Mouse (Mus musculus) myocyte (in vitro differentiated cells): Measurements from ENCODE around the gene Kif24.

Experiments used
- CEBPB ChIP-seq: IDR thresholded peaks from 2 replicates; pipeline ENCODE4 v1.6.1; 2011; ENCODE audit warnings: mild to moderate bottlenecking, moderate library complexity; ENCODE audit not compliant: poor library complexity, insufficient read depth, severe bottlenecking
- MAX ChIP-seq: IDR thresholded peaks from one replicate; pipeline ENCODE4 v1.6.1; 2011; ENCODE audit warnings: low read depth, mild to moderate bottlenecking, control low read depth
- MYOD1 ChIP-seq, 3 experiments: IDR thresholded peaks; one replicate each; pipeline ENCODE4 v1.6.1; 2011; ENCODE audit warnings: control low read depth in 2 of 3, low read depth in 2 of 3, mild to moderate bottlenecking in 2 of 3, moderate library complexity in 1 of 3; ENCODE audit not compliant: insufficient read length in 2 of 3, control insufficient read depth in 1 of 3
- POLR2A ChIP-seq: IDR thresholded peaks from one replicate; pipeline ENCODE4 v1.6.1; 2011; ENCODE audit warnings: low read depth, mild to moderate bottlenecking, control low read depth, moderate library complexity; ENCODE audit not compliant: insufficient read length
- POLR2AphosphoS2 ChIP-seq: IDR thresholded peaks from one replicate; pipeline ENCODE4 v1.6.1; 2011; ENCODE audit warnings: low read depth, control low read depth; ENCODE audit not compliant: insufficient read length
- REST ChIP-seq: IDR thresholded peaks from one replicate; pipeline ENCODE4 v1.6.1; 2011; ENCODE audit warnings: mild to moderate bottlenecking, control low read depth, moderate library complexity; ENCODE audit not compliant: insufficient read depth, insufficient read length
- SRF ChIP-seq: IDR thresholded peaks from one replicate; pipeline ENCODE4 v1.6.1; 2011; ENCODE audit warnings: low read depth; ENCODE audit not compliant: control insufficient read depth, insufficient read length
- TCF12 ChIP-seq: IDR thresholded peaks from one replicate; pipeline ENCODE4 v1.6.1; 2011; ENCODE audit warnings: mild to moderate bottlenecking, control low read depth; ENCODE audit not compliant: poor library complexity, insufficient read depth, severe bottlenecking
- USF1 ChIP-seq: IDR thresholded peaks from one replicate; pipeline ENCODE4 v1.6.1; 2011; ENCODE audit warnings: low read depth, mild to moderate bottlenecking, control low read depth, moderate library complexity

DNA sequence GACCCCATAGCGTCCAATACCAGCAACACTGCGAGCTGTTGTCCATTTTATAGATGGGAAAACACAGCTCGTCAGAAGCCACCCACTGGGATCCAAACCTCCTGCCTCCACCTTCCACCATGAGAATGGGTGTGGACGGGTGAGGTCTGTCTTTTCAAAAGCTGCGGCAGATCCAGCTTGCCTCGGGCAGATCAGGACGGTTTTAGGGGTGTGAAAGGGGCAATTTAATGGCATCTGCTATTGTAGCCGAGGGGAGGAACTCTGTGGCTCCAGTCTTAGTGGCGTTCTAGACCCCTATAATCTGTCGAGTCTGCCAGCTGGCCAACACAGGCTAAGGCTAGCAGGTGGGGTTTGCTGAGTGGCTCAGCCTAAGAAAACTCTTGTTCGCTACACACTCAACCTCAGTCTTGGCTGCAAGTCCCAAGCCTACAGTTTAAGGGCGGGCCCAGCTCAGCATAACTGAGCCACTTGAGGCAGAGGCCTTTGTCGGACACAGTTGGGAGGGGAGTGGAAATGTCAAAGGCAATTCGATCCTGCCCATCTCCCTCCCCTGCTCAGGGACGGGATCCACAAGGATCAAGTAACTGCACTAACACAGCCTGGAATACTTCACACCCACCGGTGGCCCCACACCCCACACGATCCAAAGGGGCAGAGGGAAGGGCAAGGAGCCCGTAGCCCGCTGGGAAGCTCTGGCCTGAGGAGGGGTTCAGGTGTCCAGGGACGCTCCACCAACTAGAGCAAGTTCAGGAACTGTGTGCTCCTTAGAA is 37.7 kb upstream of the Kif24 start:
- TF ChIP-seq USF1 (no peak), POLR2A (no peak), CEBPB (no peak), TCF12 (no peak), POLR2AphosphoS2 (no peak), REST (no peak), MAX (no peak), SRF (no peak), MYOD1 (IDR thresholded peaks at IDR 0.05; ENCODE audit: control insufficient read depth in 1 of 3, insufficient read length in 2 of 3, low read depth in 2 of 3) (peak in 2 of 3 experiments; percentile 29 to 41)
